Mouse (Mus musculus) cerebellum, adult 2 months (tissue): ENCODE measurements at regions not wholly inside any gene's neighbourhood (a gene's known extent, or its start where the extent isn't known, plus 50 kb on each side); places are given as distances from the start of the nearest gene placed in this dataset.

ENCODE experiments used
- DNase-seq, 2 experiments: peaks; one replicate each; pipeline ENCODE4 v3.0.0; 2021
- H3K27ac ChIP-seq: fragments of 200-500 bp; 2 replicates; pipeline ENCODE4 v1.5.1; 2012; ENCODE audit warnings: low read length, control low read depth, inconsistent platforms; ENCODE audit not compliant: insufficient read depth
- H3K27me3 ChIP-seq: fragments of 200-500 bp; 2 replicates; pipeline ENCODE4 v1.6.1; 2012; ENCODE audit warnings: inconsistent platforms, mild to moderate bottlenecking, low read length, moderate library complexity; ENCODE audit not compliant: control insufficient read depth, insufficient read depth
- H3K4me1 ChIP-seq: fragments of 200-500 bp; 2 replicates; pipeline ENCODE4 v1.6.1; 2011; ENCODE audit warnings: low read length; ENCODE audit not compliant: control insufficient read depth, insufficient read depth
- H3K4me3 ChIP-seq: fragments of 200-500 bp; replicated peaks from 2 replicates; pipeline ENCODE3; 2011; ENCODE audit warnings: mild to moderate bottlenecking, low read depth, low read length, control low read depth; ENCODE audit not compliant: insufficient read depth
- CTCF ChIP-seq: fragments of 200-500 bp; IDR thresholded peaks from 2 replicates; pipeline ENCODE4 v1.5.1; 2011; ENCODE audit warnings: low read depth, mild to moderate bottlenecking, control low read depth, low read length, moderate library complexity, borderline replicate concordance; ENCODE audit not compliant: insufficient read depth
- POLR2A ChIP-seq: fragments of 200-500 bp; IDR thresholded peaks from 2 replicates; pipeline ENCODE4 v1.6.1; 2011; ENCODE audit warnings: low read length, control low read depth, borderline replicate concordance; ENCODE audit not compliant: insufficient read depth
- WGBS: fragments of 180-500 bp; shearing (Covaris S2); methylation state at CpG from one replicate; pipeline ENCODE4 v1.1.7; 2018; 5-methylcytosine and 5-hydroxymethylcytosine counted together

DNA sequence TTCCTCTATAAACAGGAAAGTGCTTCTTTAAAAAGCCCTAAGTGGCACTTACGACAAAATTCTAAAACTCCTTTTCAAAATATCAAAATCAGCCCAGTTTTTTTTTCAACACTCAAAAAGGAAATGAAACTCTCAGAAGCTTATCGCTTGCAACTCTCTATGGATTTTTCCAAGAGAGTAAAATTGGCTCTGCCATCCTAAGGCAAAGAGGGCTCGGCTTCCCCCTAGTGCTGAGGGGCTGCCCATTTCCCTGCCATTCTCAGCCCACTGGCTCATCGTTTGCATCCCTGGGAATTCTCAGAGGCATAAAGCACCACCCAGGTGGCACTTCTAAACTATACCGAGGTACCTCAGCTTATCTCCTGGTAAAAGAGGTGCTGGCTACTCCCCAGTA lies 84.7 kb upstream of the Map3k7 start:
- no peak for DNase-seq
- no peak overlapping the region for H3K27ac ChIP-seq
- H3K27me3 ChIP-seq = no peaks in the 10 kb centered on the region
- WGBS = 14% methylated on average over 5 of the region's 5 CpGs
- 0 out of 2 replicates have a peak, but pooled peaks cover 4% of the 10 kb centered on the region for H3K4me1 ChIP-seq
- TF ChIP-seq POLR2A = no peak
- TF ChIP-seq CTCF = no peak
- no peak overlapping the region for H3K4me3 ChIP-seq

DNA sequence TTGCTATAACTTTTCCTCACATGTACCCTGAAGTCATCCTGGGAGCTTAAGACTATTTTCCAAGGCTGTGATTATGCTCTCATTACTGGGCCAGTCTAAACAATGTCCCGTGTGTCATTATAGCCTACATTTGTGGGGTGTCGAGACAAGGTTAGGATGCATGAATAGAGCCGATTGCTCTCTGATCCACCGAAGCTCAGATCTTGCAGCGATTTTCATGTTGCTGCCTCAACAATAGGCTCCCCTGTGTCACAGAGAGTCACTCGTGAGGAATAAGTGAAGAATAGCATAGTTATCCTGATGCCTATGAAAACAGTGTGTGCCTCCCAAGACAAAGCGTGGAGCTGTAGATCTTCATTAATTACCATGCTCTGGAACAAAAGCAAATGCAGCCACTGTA lies 83.7 kb upstream of the Map3k7 start:
- no peak for DNase-seq
- H3K4me1 ChIP-seq = 0 out of 2 replicates have a peak, but pooled peaks cover 4% of the 10 kb centered on the region
- TF ChIP-seq POLR2A = no peak
- no peak for TF ChIP-seq CTCF
- no peak overlapping the region for H3K27ac ChIP-seq
- 47% methylated on average over 7 of the region's 7 CpGs for WGBS
- no peaks in the 10 kb centered on the region for H3K27me3 ChIP-seq
- H3K4me3 ChIP-seq = no peak overlapping the region

DNA sequence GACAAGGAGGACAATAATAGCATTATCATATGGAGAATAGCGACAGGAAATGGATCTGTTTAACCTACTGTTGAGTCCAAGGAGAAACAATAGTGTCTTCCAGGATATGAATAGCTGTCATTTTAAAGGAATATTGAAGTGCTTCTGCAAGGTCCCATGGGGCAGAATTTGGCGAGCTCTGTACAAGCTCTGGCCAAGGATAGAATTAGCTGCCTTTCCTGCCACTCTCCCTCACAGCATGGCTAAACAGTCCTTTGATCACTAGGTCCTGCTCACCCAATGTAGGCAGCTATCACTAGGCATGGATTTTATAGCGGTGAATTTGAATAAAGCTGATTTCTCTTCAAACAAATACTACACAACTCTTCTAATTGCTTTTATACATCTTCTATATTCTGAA lies 74.2 kb upstream of the Map3k7 start:
- TF ChIP-seq CTCF (no peak), POLR2A (no peak)
- no peak for DNase-seq
- 8% methylated on average over 3 of the region's 3 CpGs for WGBS

DNA sequence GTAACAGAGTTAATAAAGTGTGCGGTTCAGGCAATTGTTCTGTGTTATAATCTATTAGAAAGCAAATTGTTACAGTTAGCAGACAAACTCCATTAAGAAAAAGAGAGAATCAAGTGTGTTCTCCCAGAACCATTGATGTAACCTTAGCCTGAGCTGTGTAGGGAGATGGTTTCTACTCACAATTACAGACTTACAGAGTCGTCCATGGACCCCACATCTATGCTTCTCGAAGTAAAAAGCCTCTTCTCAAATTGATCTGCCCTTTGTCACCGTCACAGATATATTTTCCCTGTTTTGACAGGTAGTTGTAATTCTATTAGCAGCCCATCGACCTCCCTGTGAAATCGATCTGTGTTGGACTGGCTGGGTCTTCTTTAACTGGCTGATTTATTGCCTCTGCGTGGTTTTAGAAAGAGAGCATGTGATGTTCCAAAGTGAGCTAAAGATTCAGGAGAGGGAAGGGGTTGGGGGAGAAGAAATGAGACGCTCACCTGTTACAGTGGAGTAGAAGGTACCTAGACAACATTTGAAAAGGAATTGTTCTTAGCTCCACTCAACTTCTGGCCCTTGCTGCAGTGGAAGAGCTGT lies 54.7 kb upstream of the Map3k7 start:
- no peaks in the 10 kb centered on the region for H3K27me3 ChIP-seq
- no peak overlapping the region for H3K27ac ChIP-seq
- H3K4me1 ChIP-seq = no peaks in the 10 kb centered on the region
- no peak for TF ChIP-seq CTCF
- TF ChIP-seq POLR2A = no peak
- WGBS = 86% methylated on average over 8 of the region's 8 CpGs
- no peak overlapping the region for H3K4me3 ChIP-seq
- DNase-seq = no peak

More for the DNA sequence above, 74.2 kb upstream of the Map3k7 start:
- Histone ChIP-seq H3K4me3 (no peak overlapping the region), H3K4me1 (no peaks in the 10 kb centered on the region), H3K27ac (no peak overlapping the region), H3K27me3 (no peaks in the 10 kb centered on the region)
